Mouse (Mus musculus): Measurements from ENCODE around the gene Prkce.

DNA sequence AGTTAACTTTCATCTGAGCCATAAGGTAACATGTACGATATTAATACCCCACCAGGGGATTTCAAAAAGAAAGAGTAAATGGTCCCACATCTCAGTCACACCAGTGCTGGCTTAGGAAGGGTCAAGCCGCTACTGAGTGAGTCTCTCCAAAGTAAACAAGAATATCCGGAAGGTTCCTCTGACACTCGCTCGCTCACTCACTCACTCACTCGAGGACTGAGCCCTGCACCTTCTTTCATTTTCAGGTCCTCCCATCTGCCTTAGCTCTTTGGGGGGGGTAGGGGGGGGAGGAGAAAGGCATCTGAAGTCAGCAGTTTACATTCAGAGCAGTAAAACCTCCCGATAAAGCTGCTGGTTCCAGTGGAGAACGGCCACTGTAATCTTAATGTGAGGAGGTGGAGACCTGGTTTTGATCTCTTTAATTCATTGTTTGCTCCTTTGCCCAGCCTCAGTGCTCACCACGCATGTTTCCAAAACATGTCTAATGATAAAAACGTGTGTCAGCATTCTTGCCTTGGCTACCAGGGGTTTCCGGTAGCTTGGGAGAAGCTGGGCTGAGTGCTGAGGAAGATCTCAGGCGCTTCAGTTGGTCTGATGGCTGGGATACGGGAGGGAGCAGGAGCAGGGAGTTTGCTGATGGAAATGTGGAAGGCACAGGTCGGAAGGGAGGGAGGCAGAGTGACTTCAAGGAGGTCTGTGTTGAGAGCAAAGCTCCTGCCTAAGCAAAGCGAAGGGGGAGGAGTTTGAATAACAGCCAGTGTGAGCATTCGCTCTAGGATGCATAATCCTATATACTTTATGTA, 161.9 kb downstream of the Prkce start:
- TF ChIP-seq CTCF (IDR thresholded peaks at IDR 0.05; ENCODE audit: low read depth, low read length), result no peak
- no peak for TF ChIP-seq TAL1 (conservative IDR thresholded peaks at IDR 0.05; ENCODE audit: low read depth, low read length)
- no peak for TF ChIP-seq GATA1 (IDR thresholded peaks at IDR 0.05; ENCODE audit: borderline replicate concordance, low read length)
- TF ChIP-seq GATA2 (IDR thresholded peaks at IDR 0.05; ENCODE audit: borderline replicate concordance, low read depth, low read length), result no peak

Measured in G1E (cell line).